Mouse (Mus musculus) urinary bladder, postnatal 14 days (tissue): ENCODE results near the gene Bak1.

ENCODE experiments used
- DNase-seq: peaks from one replicate; pipeline ENCODE4 v3.0.0; 2021; ENCODE audit warnings: low spot score

Bak1 gene

GRCm38 (mm10) chr17:27048445-27049239, 19.8 kb upstream of the Bak1 start:
- DNase-seq, result peak; percentile 51

- DNase-seq, result no peak
Measured at GRCm38 (mm10) chr17:27047762-27048444, 19.1 kb upstream of the Bak1 start.

- no peak for DNase-seq
Measured at GRCm38 (mm10) chr17:27045164-27045563, 16.4 kb upstream of the Bak1 start.

GRCm38 (mm10) chr17:27042840-27043239, 14.0 kb upstream of the Bak1 start:
- DNase-seq, result no peak

- DNase-seq, result no peak
Measured at GRCm38 (mm10) chr17:27041787-27042055, 12.9 kb upstream of the Bak1 start.

GRCm38 (mm10) chr17:27041046-27041786, 12.4 kb upstream of the Bak1 start:
- DNase-seq, result no peak

- no peak for DNase-seq
Measured at GRCm38 (mm10) chr17:27040304-27041045, 11.7 kb upstream of the Bak1 start.

GRCm38 (mm10) chr17:27039432-27040102, 10.8 kb upstream of the Bak1 start:
- no peak for DNase-seq

- peak; percentile 83 for DNase-seq
Measured at GRCm38 (mm10) chr17:27038335-27039050, 9.7 kb upstream of the Bak1 start.

GRCm38 (mm10) chr17:27036465-27036864, 7.7 kb upstream of the Bak1 start:
- no peak for DNase-seq

- peak; percentile 81 for DNase-seq
Measured at GRCm38 (mm10) chr17:27032869-27033268, 4.1 kb upstream of the Bak1 start.

- no peak for DNase-seq
Measured at GRCm38 (mm10) chr17:27032328-27032727, 3.5 kb upstream of the Bak1 start.

GRCm38 (mm10) chr17:27030896-27031295, 2.1 kb upstream of the Bak1 start:
- no peak for DNase-seq

- DNase-seq, result no peak
Measured at GRCm38 (mm10) chr17:27029431-27029830, 622 bp upstream of the Bak1 start.

GRCm38 (mm10) chr17:27028284-27028795, 469 bp downstream of the Bak1 start:
- peak; percentile 91 for DNase-seq

GRCm38 (mm10) chr17:27027460-27028283, 1.1 kb downstream of the Bak1 start:
- DNase-seq, result no peak

GRCm38 (mm10) chr17:27025951-27026350, 2.9 kb downstream of the Bak1 start:
- no peak for DNase-seq

- DNase-seq, result no peak
Measured at GRCm38 (mm10) chr17:27025326-27025902, 3.4 kb downstream of the Bak1 start.

GRCm38 (mm10) chr17:27023342-27023741, 5.5 kb downstream of the Bak1 start:
- DNase-seq, result no peak

- DNase-seq, result no peak
Measured at GRCm38 (mm10) chr17:27021736-27022135, 7.1 kb downstream of the Bak1 start.
